ENCODE assay signal across 8 mouse cellular contexts in the genomic region with DNA sequence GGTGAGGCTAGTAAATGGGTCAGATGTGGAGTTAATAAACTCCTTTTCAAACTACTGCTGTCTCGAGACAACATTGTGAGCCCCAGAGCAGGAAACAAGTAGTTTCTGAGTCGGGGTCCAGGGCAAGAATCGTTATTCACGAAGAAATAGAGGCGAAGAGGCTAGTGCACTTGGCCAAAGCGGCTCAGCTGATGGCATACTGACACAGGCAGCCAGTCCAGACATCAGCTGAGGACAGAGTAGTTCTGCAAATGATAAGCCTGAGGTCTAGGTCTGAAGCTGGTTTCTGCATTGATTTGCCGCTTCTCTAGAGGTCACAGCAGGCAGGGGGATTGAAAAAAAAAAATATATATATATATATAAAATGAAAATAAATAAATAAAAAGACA. TPM values are rescaled to one million over a fixed set of nuclear protein-coding genes. Genes with fewer than 3 reads are reported as not detected.
DNase-seq lines count a peak whose midpoint lies in the region; ATAC-seq and TF ChIP-seq lines count a peak whose summit lies in the region.

No protein-coding gene starts in this region.

- H3K27ac ChIP-seq in embryonic facial prominence, embryonic 15.5 days (replicated peaks) = no peak overlapping the region
- H3K27ac ChIP-seq in intestine, embryonic 16.5 days (ENCODE audit: low read length) = 0 out of 2 replicates have a peak overlapping the region, but pooled peaks have one; percentile 91
- peak overlapping the region; percentile 54; the same call in 1 of the 2 replicates for H3K27ac ChIP-seq in neural tube, embryonic 13.5 days (replicated peaks)

- 62% methylated on average over 7 of the region's 7 CpGs for WGBS in lung, adult 2 months
- WGBS in embryonic facial prominence, embryonic 15.5 days = 70% methylated on average over 7 of the region's 7 CpGs
- WGBS in intestine, embryonic 16.5 days = 73% methylated on average over 7 of the region's 7 CpGs
- WGBS in neural tube, embryonic 13.5 days = 80% methylated on average over 7 of the region's 7 CpGs

- H3K36me3 ChIP-seq in embryonic facial prominence, embryonic 15.5 days = no peaks in the 10 kb centered on the region
- no peaks in the 10 kb centered on the region for H3K36me3 ChIP-seq in intestine, embryonic 16.5 days (ENCODE audit: control insufficient read depth, insufficient read depth, low read length)
- no peaks in the 10 kb centered on the region for H3K36me3 ChIP-seq in neural tube, embryonic 13.5 days

- ATAC-seq in embryonic facial prominence, embryonic 15.5 days (ENCODE audit: insufficient number of reproducible peaks, low FRiP score, low TSS enrichment, low read depth) = no peak
- 0 out of 2 replicates have a peak, but pooled peaks have one; percentile 8 for ATAC-seq in intestine, embryonic 16.5 days
- ATAC-seq in neural tube, embryonic 13.5 days (ENCODE audit: low read depth) = no peak

- no peak for TF ChIP-seq CTCF in lung, adult 2 months (IDR thresholded peaks at IDR 0.05; ENCODE audit: insufficient read depth, low read length)

- TF ChIP-seq POLR2A in lung, adult 2 months (IDR thresholded peaks at IDR 0.05; ENCODE audit: borderline replicate concordance, extremely low read depth, low read depth, low read length) = no peak

- H3K27me3 ChIP-seq in embryonic facial prominence, embryonic 15.5 days = no peaks in the 10 kb centered on the region
- no peaks in the 10 kb centered on the region for H3K27me3 ChIP-seq in intestine, embryonic 16.5 days (replicated peaks; ENCODE audit: control insufficient read depth, insufficient read depth, low read length)
- H3K27me3 ChIP-seq in neural tube, embryonic 13.5 days = no peaks in the 10 kb centered on the region

- no peaks in the 10 kb centered on the region for H3K9me3 ChIP-seq in embryonic facial prominence, embryonic 15.5 days (replicated peaks)
- no peaks in the 10 kb centered on the region for H3K9me3 ChIP-seq in intestine, embryonic 16.5 days (ENCODE audit: control insufficient read depth, low read length)
- no peaks in the 10 kb centered on the region for H3K9me3 ChIP-seq in neural tube, embryonic 13.5 days

- H3K4me2 ChIP-seq in embryonic facial prominence, embryonic 15.5 days (replicated peaks) = peak overlapping the region; percentile 82
- peak overlapping the region; percentile 94 for H3K4me2 ChIP-seq in intestine, embryonic 16.5 days (ENCODE audit: low read depth, low read length)
- H3K4me2 ChIP-seq in neural tube, embryonic 13.5 days = peak overlapping the region; percentile 95

- H3K4me1 ChIP-seq in lung, adult 2 months (ENCODE audit: control insufficient read depth, insufficient read depth, low read length) = peaks cover 7% of the 10 kb centered on the region
- H3K4me1 ChIP-seq in embryonic facial prominence, embryonic 15.5 days = peaks cover 11% of the 10 kb centered on the region
- peaks cover 15% of the 10 kb centered on the region for H3K4me1 ChIP-seq in intestine, embryonic 16.5 days (ENCODE audit: control insufficient read depth, insufficient read depth, low read length)
- peaks cover 18% of the 10 kb centered on the region for H3K4me1 ChIP-seq in neural tube, embryonic 13.5 days (replicated peaks)

- 0 out of 2 replicates have a peak overlapping the region, but pooled peaks have one; percentile 9 for H3K9ac ChIP-seq in embryonic facial prominence, embryonic 15.5 days
- peak overlapping the region; percentile 98 for H3K9ac ChIP-seq in intestine, embryonic 16.5 days (ENCODE audit: low read depth, low read length)
- peak overlapping the region; percentile 93 for H3K9ac ChIP-seq in neural tube, embryonic 13.5 days

- DNase-seq in lung, adult 2 months = no peak
- DNase-seq in lung, postnatal 4 days = no peak
- no peak for DNase-seq in layer of hippocampus, postnatal 14 days (ENCODE audit: low spot score in 2 of 2)
- no peak for DNase-seq in ovary, postnatal 36 days (ENCODE audit: low spot score)
- no peak for DNase-seq in embryo, embryonic 11 days

- H3K4me3 ChIP-seq in lung, adult 2 months (replicated peaks; ENCODE audit: extremely low read depth, low read depth, low read length) = peak overlapping the region; percentile 79
- H3K4me3 ChIP-seq in embryonic facial prominence, embryonic 15.5 days (replicated peaks) = peak overlapping the region; percentile 93
- H3K4me3 ChIP-seq in intestine, embryonic 16.5 days (ENCODE audit: low read length) = peak overlapping the region; percentile 95
- H3K4me3 ChIP-seq in neural tube, embryonic 13.5 days = peak overlapping the region; percentile 86

RNA-seq across cellular contexts. Expression of a gene that starts 0.4 kb away (rescaled TPM):
- polyA plus RNA-seq in lung, adult 2 months (2012; rRNA removed) = 23.4 and 25.8 TPM in 2 replicates
- 36.1 and 39.1 TPM in 2 replicates for polyA plus RNA-seq in embryonic facial prominence, embryonic 15.5 days (2015; fragmentation: Nextera tagmentation; extraction: Ambion mirVana)
- polyA plus RNA-seq in intestine, embryonic 16.5 days (2015; fragmentation: Nextera tagmentation; extraction: Ambion mirVana) = 22.2 and 22.9 TPM in 2 replicates
- polyA plus RNA-seq in neural tube, embryonic 13.5 days (2015; fragmentation: Nextera tagmentation; extraction: Ambion mirVana) = 39.2 and 42.2 TPM in 2 replicates
- total RNA-seq in layer of hippocampus, postnatal 14 days (2021) = 10 to 100 TPM; 53.1 to 57.6 TPM

RNA-seq across cellular contexts. Expression of a gene that starts 43.2 kb away (rescaled TPM):
- 368 and 417 TPM in 2 replicates for polyA plus RNA-seq in lung, adult 2 months (2012; rRNA removed)
- polyA plus RNA-seq in embryonic facial prominence, embryonic 15.5 days (2015; fragmentation: Nextera tagmentation; extraction: Ambion mirVana) = 39.4 and 40.8 TPM in 2 replicates
- polyA plus RNA-seq in intestine, embryonic 16.5 days (2015; fragmentation: Nextera tagmentation; extraction: Ambion mirVana) = 55.4 and 57.1 TPM in 2 replicates
- polyA plus RNA-seq in neural tube, embryonic 13.5 days (2015; fragmentation: Nextera tagmentation; extraction: Ambion mirVana) = 36.8 and 39.1 TPM in 2 replicates
- total RNA-seq in layer of hippocampus, postnatal 14 days (2021) = 100 to 1,000 TPM; 209 to 218 TPM

RNA-seq across cellular contexts. Expression of a gene that starts 56.5 kb away (rescaled TPM):
- polyA plus RNA-seq in lung, adult 2 months (2012; rRNA removed) = 167 and 180 TPM in 2 replicates
- polyA plus RNA-seq in embryonic facial prominence, embryonic 15.5 days (2015; fragmentation: Nextera tagmentation; extraction: Ambion mirVana) = 152 and 155 TPM in 2 replicates
- 115 and 122 TPM in 2 replicates for polyA plus RNA-seq in intestine, embryonic 16.5 days (2015; fragmentation: Nextera tagmentation; extraction: Ambion mirVana)
- 116 and 123 TPM in 2 replicates for polyA plus RNA-seq in neural tube, embryonic 13.5 days (2015; fragmentation: Nextera tagmentation; extraction: Ambion mirVana)
- total RNA-seq in layer of hippocampus, postnatal 14 days (2021) = 10 to 100 TPM; 70.9 to 71.8 TPM

Comparison
In these comparisons a context has a peak if more than half of its experiments do, and no peak if none do; other contexts are left out.
1. H3K9ac ChIP-seq: peak in every context shown above with its lines; median percentile 98 in intestine, embryonic 16.5 days; 93 in neural tube, embryonic 13.5 days; 9 in embryonic facial prominence, embryonic 15.5 days.